Mouse (Mus musculus) bone marrow macrophage, adult 2 months (primary cell): Measurements from ENCODE around the gene Fbrs.

Source experiments
- CTCF ChIP-seq: IDR thresholded peaks from 2 replicates; pipeline ENCODE4 v1.5.1; 2012; ENCODE audit warnings: low read depth, mild to moderate bottlenecking, low read length, moderate library complexity
- POLR2A ChIP-seq: IDR thresholded peaks from 2 replicates; pipeline ENCODE4 v1.6.1; 2012; ENCODE audit warnings: mild to moderate bottlenecking, low read depth, low read length, borderline replicate concordance

GRCm38 (mm10) chr7:127437724-127438123 is 41.3 kb upstream of the Fbrs start:
- TF ChIP-seq CTCF: peak; percentile 46; the same call in 1 of the 2 replicates
- TF ChIP-seq POLR2A: no peak
